Mouse (Mus musculus): Measurements from ENCODE around the gene Prlh.

Prlh gene

GRCm38 (mm10) chr1:90952808-90953207 lies at the start of gene Prlh:
Gene Prlh (plus strand): TSS chr1:90953108.
- DNase-seq = no peak

- DNase-seq = no peak
These were observed 49.5 kb upstream of the Prlh start for GRCm38 (mm10) chr1:90903211-90903945.

DNA sequence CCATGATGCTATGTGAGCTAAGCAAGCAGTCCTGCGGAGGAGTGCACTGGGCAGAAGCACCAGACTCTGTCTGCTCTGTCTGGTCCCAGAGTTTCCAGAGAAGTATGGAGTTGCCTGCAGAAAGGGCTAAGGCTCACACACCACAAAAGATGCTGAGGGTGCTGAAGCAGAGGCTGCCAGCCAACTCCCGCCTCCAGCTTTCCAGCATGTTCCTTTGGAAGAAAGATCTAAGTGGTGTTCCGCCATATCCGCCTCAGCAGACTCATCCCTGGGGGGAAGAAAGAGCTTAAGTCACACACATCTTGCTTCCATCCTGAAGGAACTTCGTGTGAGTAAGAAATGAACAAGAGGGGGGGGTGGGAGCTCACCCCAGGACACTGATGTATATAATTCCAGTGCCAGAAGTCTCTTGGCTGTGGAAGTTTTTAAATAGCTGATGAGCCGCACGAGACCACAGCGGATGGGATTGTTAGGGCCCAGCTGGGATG lies 48.9 kb upstream of the Prlh start:
- DNase-seq = no peak

- DNase-seq = no peak
These were observed 48.0 kb upstream of the Prlh start for GRCm38 (mm10) chr1:90904729-90905404.

GRCm38 (mm10) chr1:90906357-90906756 lies 46.6 kb upstream of the Prlh start:
- DNase-seq = peak; percentile 73

DNA sequence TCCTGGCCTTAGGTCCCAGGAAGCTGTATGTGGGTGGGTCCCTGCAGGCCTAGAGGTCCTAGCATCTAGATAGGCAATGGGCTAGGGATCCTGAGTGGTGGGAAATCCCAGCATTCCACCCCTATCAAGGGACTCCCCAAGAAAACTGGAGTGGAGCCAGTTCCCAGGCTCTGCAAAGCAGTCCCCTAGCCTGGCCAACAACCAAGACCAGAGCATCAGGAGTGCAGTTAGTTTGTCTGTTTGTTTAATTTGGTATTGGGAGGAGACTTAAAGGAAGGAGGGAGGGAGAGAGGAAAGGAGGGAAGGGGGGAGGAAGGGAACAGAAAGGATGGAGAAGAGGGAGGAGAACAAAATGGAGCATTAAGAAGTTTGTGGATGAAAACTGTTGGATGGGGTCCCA lies 43.7 kb upstream of the Prlh start:
- no peak for DNase-seq

GRCm38 (mm10) chr1:90909631-90910152 lies 43.2 kb upstream of the Prlh start:
- peak; percentile 77 for DNase-seq

GRCm38 (mm10) chr1:90913231-90913630 lies 39.7 kb upstream of the Prlh start:
- DNase-seq = no peak

DNA sequence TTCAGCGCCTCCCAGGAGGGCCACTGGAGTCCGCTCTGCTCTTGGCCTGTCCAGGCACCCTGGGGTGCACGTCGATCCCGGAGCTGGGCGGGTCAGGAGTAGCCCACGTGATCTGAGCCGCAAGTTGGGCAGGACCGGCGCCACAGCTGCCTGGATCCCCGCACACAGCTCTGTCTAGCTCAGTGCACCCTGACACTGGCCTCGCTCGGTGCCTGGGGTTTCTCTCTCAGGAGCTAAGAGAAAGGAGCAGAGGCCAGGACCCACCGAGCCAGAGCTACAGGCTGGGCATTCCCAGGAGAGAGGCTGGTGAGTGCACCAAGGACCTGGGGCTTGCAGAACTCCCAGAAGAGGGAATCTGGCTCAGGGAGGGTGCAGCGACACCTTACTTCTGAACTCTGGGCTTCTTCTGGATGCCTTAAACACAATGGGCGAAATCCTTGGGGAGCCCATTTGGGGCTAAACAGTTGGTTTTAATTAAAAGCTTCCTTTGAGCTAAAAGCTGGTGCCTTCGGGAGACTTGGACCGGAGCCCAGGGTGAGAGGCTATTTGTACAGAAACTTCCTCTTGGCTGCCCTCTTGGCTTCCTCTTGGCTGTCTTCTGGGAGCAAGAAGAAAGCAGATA lies 37.8 kb upstream of the Prlh start, which contains the start of gene Mlph:
Mlph (plus strand) TSS at position 138 of the 622 bp plus-strand sequence.
- peak; percentile 70 for DNase-seq

GRCm38 (mm10) chr1:90917509-90917908 lies 35.4 kb upstream of the Prlh start:
- DNase-seq = no peak

- DNase-seq = peak; percentile 44
These were observed 31.2 kb upstream of the Prlh start for GRCm38 (mm10) chr1:90921687-90922086.

- DNase-seq = no peak
These were observed 26.9 kb upstream of the Prlh start for GRCm38 (mm10) chr1:90926030-90926429.

GRCm38 (mm10) chr1:90927308-90927707 lies 25.6 kb upstream of the Prlh start:
- DNase-seq = peak; percentile 32

- DNase-seq = no peak
These were observed 24.9 kb upstream of the Prlh start for GRCm38 (mm10) chr1:90927929-90928574.

- DNase-seq = peak; percentile 92
These were observed 24.4 kb upstream of the Prlh start for GRCm38 (mm10) chr1:90928575-90928934.

DNA sequence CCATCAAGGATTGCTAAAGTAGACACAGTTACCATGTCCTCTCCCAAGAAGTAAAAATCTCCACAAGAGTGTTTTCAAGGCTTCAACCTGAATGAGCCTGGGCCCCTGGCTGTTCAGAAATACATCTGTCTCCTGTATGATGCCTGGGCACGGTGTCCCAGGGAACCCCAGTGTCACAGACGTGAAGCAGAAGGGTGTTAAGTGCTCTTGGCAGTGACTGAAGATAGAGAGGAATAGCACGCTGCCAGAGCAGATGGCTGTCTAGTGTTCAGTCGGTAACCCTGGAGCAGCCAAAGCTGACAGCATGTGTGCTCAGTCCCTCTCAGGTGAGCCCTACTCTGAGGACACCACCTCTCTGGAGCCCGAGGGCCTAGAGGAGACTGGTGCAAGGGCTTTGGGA lies 19.9 kb upstream of the Prlh start:
- DNase-seq = no peak

GRCm38 (mm10) chr1:90936990-90937389 lies 15.9 kb upstream of the Prlh start:
- no peak for DNase-seq

- DNase-seq = no peak
These were observed 12.9 kb upstream of the Prlh start for GRCm38 (mm10) chr1:90939980-90940379.

- DNase-seq = no peak
These were observed 7.7 kb upstream of the Prlh start for GRCm38 (mm10) chr1:90945171-90945570.

- DNase-seq = no peak
These were observed 5.7 kb upstream of the Prlh start for GRCm38 (mm10) chr1:90947252-90947651.

DNA sequence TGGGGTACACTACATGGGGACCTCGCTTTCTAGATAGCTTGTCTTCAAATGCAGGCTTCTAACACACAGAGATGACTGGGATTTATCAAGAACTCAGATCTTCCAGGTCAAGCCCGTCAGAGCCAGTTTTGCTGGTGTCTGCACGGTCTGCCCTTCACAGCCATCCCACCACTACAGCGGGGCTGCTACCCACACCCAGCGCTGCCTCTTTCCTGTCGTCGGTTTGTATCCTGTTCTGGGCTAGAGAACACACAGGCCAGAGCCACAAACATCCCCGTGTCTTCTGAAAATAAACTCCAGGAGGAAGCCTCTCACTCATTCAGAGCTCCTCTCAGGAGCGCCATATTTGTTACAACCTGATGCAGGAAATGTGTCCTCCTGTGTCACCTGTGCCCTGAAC lies 3.6 kb upstream of the Prlh start:
- DNase-seq = no peak

- no peak for DNase-seq
These were observed 1.2 kb upstream of the Prlh start for GRCm38 (mm10) chr1:90951670-90952069.

GRCm38 (mm10) chr1:90953688-90954087 lies 780 bp downstream of the Prlh start:
- no peak for DNase-seq
